Mouse (Mus musculus) liver, embryonic 13.5 days (tissue): ENCODE results near the gene Ric1. TPM values are rescaled to one million over a fixed set of nuclear protein-coding genes. Genes with fewer than 3 reads are reported as not detected.
"Not testable (repeated sequence)": the region's sequence is repeated elsewhere in the genome, so short reads cannot be mapped to it uniquely, and the experiment has no call there.

Experiments used
- ATAC-seq: fragments of 200-750 bp; cut with Nextera tagmentation; 2 replicates; pipeline ENCODE4 v1.8.0; 2017; ENCODE audit warnings: low read depth, mild to moderate bottlenecking, moderate number of reproducible peaks, moderate library complexity
- DNase-seq: peaks from one replicate; pipeline ENCODE4 v3.0.0; 2022
- H3K27ac ChIP-seq: fragments of 300-500 bp; sonication (generic); 2 replicates; pipeline ENCODE4 v1.5.1; 2015; ENCODE audit warnings: moderate library complexity, mild to moderate bottlenecking, inconsistent platforms
- H3K27me3 ChIP-seq: fragments of 300-500 bp; sonication (generic); 2 replicates; pipeline ENCODE4 v1.6.1; 2015; ENCODE audit warnings: mild to moderate bottlenecking, inconsistent platforms
- H3K36me3 ChIP-seq: fragments of 300-500 bp; sonication (generic); 2 replicates; pipeline ENCODE4 v1.6.1; 2015; ENCODE audit warnings: mild to moderate bottlenecking, inconsistent platforms
- H3K4me1 ChIP-seq: fragments of 300-500 bp; sonication (generic); replicated peaks from 2 replicates; pipeline ENCODE4 v1.6.1; 2015; ENCODE audit warnings: inconsistent platforms
- H3K4me2 ChIP-seq: fragments of 300-500 bp; sonication (generic); 2 replicates; pipeline ENCODE4 v1.6.1; 2015; ENCODE audit warnings: inconsistent platforms, mild to moderate bottlenecking, moderate library complexity
- H3K4me3 ChIP-seq: fragments of 300-500 bp; sonication (generic); replicated peaks from 2 replicates; pipeline ENCODE4 v1.5.1; 2015; ENCODE audit warnings: mild to moderate bottlenecking, inconsistent platforms
- H3K9ac ChIP-seq: fragments of 300-500 bp; sonication (generic); 2 replicates; pipeline ENCODE4 v1.6.1; 2015; ENCODE audit warnings: mild to moderate bottlenecking, inconsistent platforms
- H3K9me3 ChIP-seq: fragments of 300-500 bp; sonication (generic); replicated peaks from 2 replicates; pipeline ENCODE4 v1.6.1; 2016; ENCODE audit warnings: inconsistent platforms
- WGBS: fragments of 180-500 bp; shearing (Covaris S2); methylation state at CpG from one replicate; pipeline ENCODE4 v1.1.7; 2015; ENCODE audit not compliant: insufficient replicate concordance; 5-methylcytosine and 5-hydroxymethylcytosine counted together
- polyA plus RNA-seq: library from polyadenylated mRNA; unstranded; fragments of >200 nt; fragmentation: Nextera tagmentation; extraction: Ambion mirVana; gene quantifications from 2 replicates; pipeline ENCODE4 v1.2.1, GENCODE M21; 2015

The Ric1 gene
- polyA plus RNA-seq, 1 experiment from 2014 or later, result 3.4 TPM

GRCm38 (mm10) chr19:29514130-29514529 is 8.0 kb upstream of the Ric1 start:
- no peak overlapping the region for H3K27ac ChIP-seq
- H3K4me1 ChIP-seq, result peaks cover 8% of the 10 kb centered on the region
- WGBS, result 86% methylated on average over 3 of the region's 3 CpGs
- ATAC-seq (no peak), DNase-seq (no peak)
- no peak overlapping the region for H3K4me2 ChIP-seq
- no peak overlapping the region for H3K9ac ChIP-seq
- no peaks in the 10 kb centered on the region for H3K27me3 ChIP-seq
- H3K4me3 ChIP-seq, result no peak overlapping the region
- H3K36me3 ChIP-seq, result no peaks in the 10 kb centered on the region; the same call in 1 of the 2 replicates
- no peaks in the 10 kb centered on the region for H3K9me3 ChIP-seq

GRCm38 (mm10) chr19:29515386-29515785 is 6.7 kb upstream of the Ric1 start:
- Histone ChIP-seq H3K9me3 (no peaks in the 10 kb centered on the region), H3K36me3 (no peaks in the 10 kb centered on the region; the same call in 1 of the 2 replicates), H3K27ac (no peak overlapping the region), H3K4me1 (peaks cover 8% of the 10 kb centered on the region), H3K27me3 (no peaks in the 10 kb centered on the region), H3K9ac (no peak overlapping the region), H3K4me2 (no peak overlapping the region), H3K4me3 (no peak overlapping the region)
- ATAC-seq (no peak), DNase-seq (no peak)
- WGBS, result 86% methylated on average over 3 of the region's 3 CpGs

- no peak for ATAC-seq
- H3K9me3 ChIP-seq, result no peaks in the 10 kb centered on the region
- 65% methylated on average over 10 of the region's 10 CpGs for WGBS
- H3K27me3 ChIP-seq, result no peaks in the 10 kb centered on the region
- H3K9ac ChIP-seq, result no peak overlapping the region
- H3K27ac ChIP-seq, result no peak overlapping the region
- DNase-seq, result no peak
- no peaks in the 10 kb centered on the region; the same call in 1 of the 2 replicates for H3K36me3 ChIP-seq
- peaks cover 13% of the 10 kb centered on the region for H3K4me1 ChIP-seq
- no peak overlapping the region for H3K4me2 ChIP-seq
- H3K4me3 ChIP-seq, result no peak overlapping the region
Measured at GRCm38 (mm10) chr19:29515991-29516390, 6.1 kb upstream of the Ric1 start.

GRCm38 (mm10) chr19:29518409-29518808 is 3.7 kb upstream of the Ric1 start:
- no peaks in the 10 kb centered on the region; the same call in 1 of the 2 replicates for H3K36me3 ChIP-seq
- 69% methylated on average over 7 of the region's 7 CpGs for WGBS
- no peak overlapping the region for H3K27ac ChIP-seq
- H3K4me1 ChIP-seq, result peaks cover 27% of the 10 kb centered on the region
- no peak overlapping the region for H3K4me2 ChIP-seq
- no peak overlapping the region for H3K9ac ChIP-seq
- ATAC-seq, result no peak
- H3K9me3 ChIP-seq, result no peaks in the 10 kb centered on the region
- no peaks in the 10 kb centered on the region for H3K27me3 ChIP-seq
- no peak for DNase-seq
- H3K4me3 ChIP-seq, result no peak overlapping the region

- H3K27me3 ChIP-seq, result no peaks in the 10 kb centered on the region
- H3K4me3 ChIP-seq, result no peak overlapping the region
- ATAC-seq (no peak), DNase-seq (no peak)
- no peaks in the 10 kb centered on the region for H3K9me3 ChIP-seq
- H3K4me2 ChIP-seq, result no peak overlapping the region
- H3K27ac ChIP-seq, result no peak overlapping the region
- peaks cover 32% of the 10 kb centered on the region for H3K4me1 ChIP-seq
- no peak overlapping the region for H3K9ac ChIP-seq
- H3K36me3 ChIP-seq, result no peaks in the 10 kb centered on the region; the same call in 1 of the 2 replicates
- WGBS, result 69% methylated on average over 4 of the region's 4 CpGs
Measured at GRCm38 (mm10) chr19:29518922-29519321, 3.2 kb upstream of the Ric1 start.

- DNase-seq (no peak), ATAC-seq (no peak)
- Histone ChIP-seq H3K36me3 (no peaks in the 10 kb centered on the region), H3K27ac (peak overlapping the region; percentile 92), H3K9me3 (no peaks in the 10 kb centered on the region), H3K4me2 (peak overlapping the region; percentile 97), H3K27me3 (no peaks in the 10 kb centered on the region), H3K4me1 (peaks cover 34% of the 10 kb centered on the region), H3K4me3 (peak overlapping the region; percentile 96), H3K9ac (peak overlapping the region; percentile 95)
- 42% methylated on average over 10 of the region's 10 CpGs for WGBS
Measured at GRCm38 (mm10) chr19:29520996-29521560, 1.0 kb upstream of the Ric1 start.

GRCm38 (mm10) chr19:29522445-29523229 is 555 bp downstream of the Ric1 start:
- WGBS, result under 1% methylated on average over 92 of the region's 92 CpGs
- DNase-seq, result peak; percentile 42

GRCm38 (mm10) chr19:29523230-29523582 is 1.1 kb downstream of the Ric1 start:
- H3K36me3 ChIP-seq, result no peaks in the 10 kb centered on the region
- ATAC-seq (no peak), DNase-seq (no peak)
- under 1% methylated on average over 9 of the region's 9 CpGs for WGBS
- H3K9ac ChIP-seq, result peak overlapping the region; percentile 95
- H3K4me1 ChIP-seq, result peaks cover 30% of the 10 kb centered on the region
- H3K4me3 ChIP-seq, result peak overlapping the region; percentile 96
- no peaks in the 10 kb centered on the region for H3K9me3 ChIP-seq
- H3K4me2 ChIP-seq, result peak overlapping the region; percentile 97
- peak overlapping the region; percentile 92 for H3K27ac ChIP-seq
- H3K27me3 ChIP-seq, result no peaks in the 10 kb centered on the region

More at GRCm38 (mm10) chr19:29522445-29523229, 555 bp downstream of the Ric1 start:
- Histone ChIP-seq H3K4me3 (peak overlapping the region; percentile 96), H3K27ac (peak overlapping the region; percentile 92), H3K27me3 (no peaks in the 10 kb centered on the region), H3K9me3 (no peaks in the 10 kb centered on the region), H3K4me1 (peaks cover 30% of the 10 kb centered on the region), H3K9ac (peak overlapping the region; percentile 95), H3K36me3 (no peaks in the 10 kb centered on the region), H3K4me2 (peak overlapping the region; percentile 97)
- ATAC-seq, result peak; percentile 59

- Histone ChIP-seq H3K9ac (peak overlapping the region; percentile 95), H3K4me3 (peak overlapping the region; percentile 96), H3K4me2 (peak overlapping the region; percentile 97), H3K9me3 (no peaks in the 10 kb centered on the region), H3K4me1 (peaks cover 30% of the 10 kb centered on the region), H3K36me3 (no peaks in the 10 kb centered on the region), H3K27me3 (no peaks in the 10 kb centered on the region), H3K27ac (no peak overlapping the region)
- 36% methylated on average over 5 of the region's 5 CpGs for WGBS
- no peak for DNase-seq
- ATAC-seq, result no peak
Measured at GRCm38 (mm10) chr19:29523701-29524100, 1.6 kb downstream of the Ric1 start.

GRCm38 (mm10) chr19:29524614-29525013 is 2.5 kb downstream of the Ric1 start:
- H3K27me3 ChIP-seq, result no peaks in the 10 kb centered on the region
- peaks cover 30% of the 10 kb centered on the region for H3K4me1 ChIP-seq
- 69% methylated on average over 4 of the region's 4 CpGs for WGBS
- H3K9ac ChIP-seq, result no peak overlapping the region
- H3K27ac ChIP-seq, result no peak overlapping the region
- H3K4me3 ChIP-seq, result no peak overlapping the region
- no peak overlapping the region for H3K4me2 ChIP-seq
- no peaks in the 10 kb centered on the region for H3K9me3 ChIP-seq
- no peaks in the 10 kb centered on the region for H3K36me3 ChIP-seq
- DNase-seq (no peak), ATAC-seq (no peak)

GRCm38 (mm10) chr19:29525588-29525987 is 3.5 kb downstream of the Ric1 start:
- not testable (repeated sequence) for H3K4me2 ChIP-seq, H3K4me3 ChIP-seq, H3K27me3 ChIP-seq, H3K9me3 ChIP-seq, DNase-seq, H3K9ac ChIP-seq, H3K36me3 ChIP-seq, ATAC-seq, H3K27ac ChIP-seq
- peaks cover 29% of the 10 kb centered on the region for H3K4me1 ChIP-seq
- WGBS, result 66% methylated on average over 4 of the region's 4 CpGs

GRCm38 (mm10) chr19:29526837-29527236 is 4.8 kb downstream of the Ric1 start:
- no peak overlapping the region for H3K27ac ChIP-seq
- no peaks in the 10 kb centered on the region for H3K9me3 ChIP-seq
- H3K4me3 ChIP-seq, result no peak overlapping the region
- no peaks in the 10 kb centered on the region for H3K27me3 ChIP-seq
- H3K36me3 ChIP-seq, result no peaks in the 10 kb centered on the region
- no peak overlapping the region for H3K4me2 ChIP-seq
- peaks cover 18% of the 10 kb centered on the region for H3K4me1 ChIP-seq
- ATAC-seq (no peak), DNase-seq (no peak)
- no peak overlapping the region for H3K9ac ChIP-seq
